Mouse (Mus musculus) midbrain, embryonic 12.5 days (tissue): ENCODE measurements around the gene Hpse2. TPM values are rescaled to one million over a fixed set of nuclear protein-coding genes. Genes with fewer than 3 reads are reported as not detected.

Experiments used
- ATAC-seq: fragments of 200-750 bp; cut with Nextera tagmentation; 2 replicates; pipeline ENCODE4 v1.8.0; 2017; ENCODE audit warnings: low read depth, moderate TSS enrichment, moderate library complexity; ENCODE audit not compliant: low FRiP score
- H3K27ac ChIP-seq: fragments of 300-500 bp; sonication (generic); replicated peaks from 2 replicates; pipeline ENCODE4 v1.5.1; 2016; ENCODE audit warnings: mild to moderate bottlenecking
- H3K27me3 ChIP-seq: fragments of 300-500 bp; sonication (generic); 2 replicates; pipeline ENCODE4 v1.6.1; 2016; ENCODE audit warnings: mild to moderate bottlenecking
- H3K36me3 ChIP-seq: fragments of 300-500 bp; sonication (generic); 2 replicates; pipeline ENCODE4 v1.6.1; 2016
- H3K4me1 ChIP-seq: fragments of 300-500 bp; sonication (generic); 2 replicates; pipeline ENCODE4 v1.6.1; 2016
- H3K4me2 ChIP-seq: fragments of 300-500 bp; sonication (generic); replicated peaks from 2 replicates; pipeline ENCODE4 v1.6.1; 2016; ENCODE audit warnings: mild to moderate bottlenecking, moderate library complexity
- H3K4me3 ChIP-seq: fragments of 300-500 bp; sonication (generic); 2 replicates; pipeline ENCODE4 v1.5.1; 2016; ENCODE audit warnings: mild to moderate bottlenecking
- H3K9ac ChIP-seq: fragments of 300-500 bp; sonication (generic); replicated peaks from 2 replicates; pipeline ENCODE4 v1.6.1; 2016; ENCODE audit warnings: mild to moderate bottlenecking, moderate library complexity
- H3K9me3 ChIP-seq: fragments of 300-500 bp; sonication (generic); 2 replicates; pipeline ENCODE4 v1.6.1; 2016; ENCODE audit warnings: mild to moderate bottlenecking
- WGBS: fragments of 180-500 bp; shearing (Covaris S2); methylation state at CpG from one replicate; pipeline ENCODE4 v1.1.7; 2016; 5-methylcytosine and 5-hydroxymethylcytosine counted together
- polyA plus RNA-seq: library from polyadenylated mRNA; unstranded; fragments of >200 nt; fragmentation: Nextera tagmentation; extraction: Ambion mirVana; gene quantifications from 2 replicates; pipeline ENCODE4 v1.2.1, GENCODE M21; 2016

Gene Hpse2
- polyA plus RNA-seq, 1 experiment from 2014 or later, result 0.50 TPM

- Histone ChIP-seq H3K9ac (no peak overlapping the region), H3K4me2 (no peak overlapping the region), H3K4me1 (no peaks in the 10 kb centered on the region), H3K27ac (no peak overlapping the region), H3K36me3 (no peaks in the 10 kb centered on the region), H3K27me3 (no peaks in the 10 kb centered on the region), H3K9me3 (no peaks in the 10 kb centered on the region), H3K4me3 (no peak overlapping the region)
- no peak for ATAC-seq
- WGBS, result 77% methylated on average over 7 of the region's 7 CpGs
Observed at GRCm38 (mm10) chr19:43146820-43147219, 241.3 kb downstream of the Hpse2 start.

GRCm38 (mm10) chr19:43141646-43142045 lies 246.5 kb downstream of the Hpse2 start:
- 85% methylated on average over 3 of the region's 3 CpGs for WGBS
- Histone ChIP-seq H3K36me3 (no peaks in the 10 kb centered on the region), H3K4me2 (no peak overlapping the region), H3K9me3 (no peaks in the 10 kb centered on the region), H3K9ac (no peak overlapping the region), H3K4me1 (no peaks in the 10 kb centered on the region), H3K4me3 (no peak overlapping the region), H3K27ac (no peak overlapping the region), H3K27me3 (no peaks in the 10 kb centered on the region)
- no peak for ATAC-seq

DNA sequence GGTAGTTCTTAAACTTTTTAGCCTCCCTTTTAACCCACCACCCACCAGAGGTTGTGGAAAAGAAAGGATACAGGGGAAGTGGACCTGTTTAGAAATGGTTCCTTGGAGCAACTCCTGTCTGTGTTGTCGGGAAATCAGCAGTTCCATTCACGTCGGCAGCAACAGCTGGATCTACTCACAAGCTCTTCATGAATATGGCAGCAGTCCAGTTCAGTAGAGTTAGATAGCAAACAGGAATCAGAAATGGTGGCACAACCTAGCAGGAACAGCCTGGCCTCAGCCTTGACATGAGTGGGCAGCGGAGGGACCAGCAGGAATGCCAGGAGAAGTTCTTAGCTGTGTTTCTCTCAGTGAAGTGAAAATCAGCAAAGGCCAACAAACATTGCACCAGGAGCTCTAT lies 278.4 kb downstream of the Hpse2 start:
- Histone ChIP-seq H3K36me3 (no peaks in the 10 kb centered on the region), H3K4me3 (no peak overlapping the region), H3K9ac (no peak overlapping the region), H3K27me3 (no peaks in the 10 kb centered on the region), H3K4me1 (no peaks in the 10 kb centered on the region), H3K27ac (no peak overlapping the region), H3K9me3 (no peaks in the 10 kb centered on the region), H3K4me2 (no peak overlapping the region)
- WGBS, result 89% methylated on average over 4 of the region's 4 CpGs
- ATAC-seq, result no peak

- H3K36me3 ChIP-seq, result no peaks in the 10 kb centered on the region
- no peaks in the 10 kb centered on the region for H3K4me1 ChIP-seq
- H3K9me3 ChIP-seq, result no peaks in the 10 kb centered on the region
- no peak for ATAC-seq
- no peaks in the 10 kb centered on the region for H3K27me3 ChIP-seq
- H3K27ac ChIP-seq, result no peak overlapping the region
- H3K9ac ChIP-seq, result no peak overlapping the region
- no peak overlapping the region for H3K4me2 ChIP-seq
- 86% methylated on average over 2 of the region's 2 CpGs for WGBS
- H3K4me3 ChIP-seq, result no peak overlapping the region
Observed at GRCm38 (mm10) chr19:43096915-43097314, 291.2 kb downstream of the Hpse2 start.

GRCm38 (mm10) chr19:43087216-43087615 lies 300.9 kb downstream of the Hpse2 start:
- ATAC-seq, result no peak
- Histone ChIP-seq H3K4me3 (no peak overlapping the region), H3K9me3 (no peaks in the 10 kb centered on the region), H3K36me3 (no peaks in the 10 kb centered on the region), H3K27me3 (no peaks in the 10 kb centered on the region), H3K4me2 (no peak overlapping the region), H3K9ac (no peak overlapping the region), H3K27ac (no peak overlapping the region), H3K4me1 (no peaks in the 10 kb centered on the region)
- whole genome bisulfite sequencing, result 91% methylated on average over 3 of the region's 3 CpGs

DNA sequence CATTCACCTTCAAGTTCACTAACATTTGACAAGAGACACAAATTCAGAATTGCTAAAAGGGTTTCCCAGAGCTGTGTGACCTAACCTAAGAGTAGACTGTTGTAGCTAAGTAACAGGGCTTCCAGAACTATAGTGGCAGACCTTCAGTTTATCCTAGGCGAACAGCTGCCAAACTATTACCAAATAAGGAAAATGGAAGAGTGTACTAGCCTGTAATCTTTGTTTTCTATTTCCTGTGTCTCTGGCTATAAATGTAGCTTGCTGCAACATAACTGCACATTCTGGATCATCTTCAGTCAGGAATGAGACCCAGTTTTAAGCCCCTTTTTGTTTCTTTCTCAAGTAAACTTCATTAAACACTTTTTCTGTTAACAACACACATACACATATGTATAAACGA lies 324.0 kb downstream of the Hpse2 start:
- Histone ChIP-seq H3K27ac (no peak overlapping the region), H3K9me3 (no peaks in the 10 kb centered on the region), H3K9ac (no peak overlapping the region), H3K4me3 (no peak overlapping the region), H3K36me3 (no peaks in the 10 kb centered on the region), H3K4me1 (no peaks in the 10 kb centered on the region), H3K27me3 (no peaks in the 10 kb centered on the region), H3K4me2 (no peak overlapping the region)
- no peak for ATAC-seq
- 87% methylated on average over 2 of the region's 2 CpGs for WGBS

DNA sequence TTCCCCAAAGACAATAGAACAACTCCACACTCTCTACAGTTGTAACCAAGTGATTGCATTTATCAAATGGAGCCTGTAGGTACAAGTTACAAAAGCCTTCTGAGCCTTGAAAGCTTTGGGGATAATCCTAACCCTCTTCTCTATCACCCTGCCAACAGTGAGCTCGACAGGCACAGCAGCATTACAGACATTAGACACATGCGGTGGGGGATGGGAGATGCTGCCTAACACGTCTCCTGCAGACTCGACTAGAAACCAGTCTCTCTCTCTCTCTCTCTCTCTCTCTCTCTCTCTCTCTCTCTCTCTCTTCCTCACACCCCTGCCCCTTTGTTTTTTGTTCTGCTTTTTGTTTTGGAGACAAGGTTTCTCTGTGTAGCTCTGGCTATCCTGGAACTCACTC lies 343.6 kb downstream of the Hpse2 start:
- Histone ChIP-seq H3K4me2 (no peak overlapping the region), H3K36me3 (no peaks in the 10 kb centered on the region), H3K9me3 (no peaks in the 10 kb centered on the region), H3K4me1 (no peaks in the 10 kb centered on the region), H3K9ac (no peak overlapping the region), H3K27me3 (no peaks in the 10 kb centered on the region), H3K4me3 (no peak overlapping the region), H3K27ac (no peak overlapping the region)
- ATAC-seq, result no peak
- 44% methylated on average over 4 of the region's 4 CpGs for WGBS

GRCm38 (mm10) chr19:43042721-43043120 lies 345.4 kb downstream of the Hpse2 start:
- no peak overlapping the region for H3K4me3 ChIP-seq
- H3K9ac ChIP-seq, result no peak overlapping the region
- WGBS, result 91% methylated on average over 2 of the region's 2 CpGs
- H3K27ac ChIP-seq, result no peak overlapping the region
- H3K27me3 ChIP-seq, result no peaks in the 10 kb centered on the region
- no peaks in the 10 kb centered on the region for H3K36me3 ChIP-seq
- H3K4me1 ChIP-seq, result no peaks in the 10 kb centered on the region
- no peak for ATAC-seq
- H3K9me3 ChIP-seq, result no peaks in the 10 kb centered on the region
- H3K4me2 ChIP-seq, result no peak overlapping the region

DNA sequence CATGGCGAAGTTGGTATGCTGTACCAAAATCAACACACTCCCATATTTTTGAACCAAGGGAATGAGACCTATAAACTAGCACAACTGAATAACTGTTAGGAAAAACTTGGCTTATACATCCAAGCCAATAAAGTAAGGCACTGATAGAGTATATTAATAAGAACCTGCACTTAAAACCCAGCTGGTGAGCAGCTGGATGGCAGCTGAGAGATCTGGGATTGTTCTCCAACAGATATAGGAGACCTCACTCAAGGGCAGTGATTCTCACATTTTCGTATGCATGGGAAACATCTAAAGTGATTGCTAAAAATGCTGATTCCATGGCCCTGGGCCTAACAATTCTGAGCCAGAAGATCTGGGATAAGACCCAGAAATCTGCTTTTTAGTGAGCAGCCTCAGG lies 345.9 kb downstream of the Hpse2 start:
- Histone ChIP-seq H3K4me2 (no peak overlapping the region), H3K27me3 (no peaks in the 10 kb centered on the region), H3K9ac (no peak overlapping the region), H3K36me3 (no peaks in the 10 kb centered on the region), H3K27ac (no peak overlapping the region), H3K4me1 (no peaks in the 10 kb centered on the region), H3K4me3 (no peak overlapping the region), H3K9me3 (no peaks in the 10 kb centered on the region)
- no peak for ATAC-seq
- WGBS, result 83% methylated on average over 2 of the region's 2 CpGs

- Histone ChIP-seq H3K4me1 (no peaks in the 10 kb centered on the region), H3K9me3 (no peaks in the 10 kb centered on the region), H3K36me3 (no peaks in the 10 kb centered on the region), H3K4me2 (no peak overlapping the region), H3K9ac (no peak overlapping the region), H3K27me3 (no peaks in the 10 kb centered on the region), H3K27ac (no peak overlapping the region), H3K4me3 (no peak overlapping the region)
- 89% methylated on average over 4 of the region's 4 CpGs for WGBS
- ATAC-seq, result no peak
Observed at GRCm38 (mm10) chr19:43036381-43036780, 351.8 kb downstream of the Hpse2 start.

GRCm38 (mm10) chr19:43027305-43027704 lies 360.9 kb downstream of the Hpse2 start:
- H3K9me3 ChIP-seq, result no peaks in the 10 kb centered on the region
- H3K9ac ChIP-seq, result no peak overlapping the region
- no peaks in the 10 kb centered on the region for H3K36me3 ChIP-seq
- no peak for ATAC-seq
- H3K27ac ChIP-seq, result no peak overlapping the region
- H3K27me3 ChIP-seq, result no peaks in the 10 kb centered on the region
- H3K4me1 ChIP-seq, result no peaks in the 10 kb centered on the region
- H3K4me2 ChIP-seq, result no peak overlapping the region
- no peak overlapping the region for H3K4me3 ChIP-seq
- WGBS, result 39% methylated on average over 4 of the region's 4 CpGs

- Histone ChIP-seq H3K4me2 (no peak overlapping the region), H3K4me3 (no peak overlapping the region), H3K36me3 (no peaks in the 10 kb centered on the region), H3K4me1 (no peaks in the 10 kb centered on the region; the same call in 1 of the 2 replicates), H3K27ac (no peak overlapping the region), H3K9ac (no peak overlapping the region), H3K27me3 (no peaks in the 10 kb centered on the region), H3K9me3 (no peaks in the 10 kb centered on the region)
- ATAC-seq, result no peak
- 91% methylated on average over 3 of the region's 3 CpGs for WGBS
Observed at GRCm38 (mm10) chr19:43022611-43023173, 365.5 kb downstream of the Hpse2 start.

DNA sequence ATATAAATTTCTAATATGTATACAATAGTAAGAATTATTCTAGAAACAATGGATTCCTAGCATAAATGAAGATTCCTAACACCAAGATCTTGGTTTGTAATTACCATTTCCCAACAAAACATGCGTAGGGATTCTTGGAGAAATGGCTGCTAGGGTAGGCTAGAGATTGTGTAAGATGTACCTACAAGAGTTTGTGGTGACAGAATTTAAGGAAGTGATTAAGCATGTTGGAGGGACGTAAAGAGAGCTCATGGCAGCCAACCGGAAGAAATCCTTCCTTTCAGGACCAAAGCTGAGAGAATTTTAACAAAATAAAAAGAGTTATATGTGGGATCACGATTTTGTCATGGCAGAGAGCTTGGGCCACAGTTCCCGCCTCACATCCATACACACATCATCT lies 369.4 kb downstream of the Hpse2 start:
- Histone ChIP-seq H3K9ac (no peak overlapping the region), H3K27me3 (no peaks in the 10 kb centered on the region), H3K36me3 (no peaks in the 10 kb centered on the region), H3K4me3 (no peak overlapping the region), H3K9me3 (no peaks in the 10 kb centered on the region), H3K4me2 (no peak overlapping the region), H3K27ac (no peak overlapping the region), H3K4me1 (no peaks in the 10 kb centered on the region; the same call in 1 of the 2 replicates)
- ATAC-seq, result no peak
- 82% methylated on average over 5 of the region's 5 CpGs for WGBS
